Comparison of ENCODE assay signal across 24 mouse cellular contexts in genomic region chr13:51384899-51385298, GRCm38 (mm10). TPM values are rescaled to one million over a fixed set of nuclear protein-coding genes. Genes with fewer than 3 reads are reported as not detected.
DNase-seq lines count a peak whose midpoint lies in the region; ATAC-seq and TF ChIP-seq lines count a peak whose summit lies in the region.
"Had no signal": no experiment of that assay in that cellular context is flagged by ENCODE, and none has a peak within 500 bp of the region (broad histone marks: within the 10 kb centered on the region; RNA-seq: fewer than 3 reads in every experiment).

No protein-coding gene starts in this region.

- no peak overlapping the region for H3K27ac ChIP-seq in hindbrain, embryonic 11.5 days (ENCODE audit: low read depth, low read length)
- H3K27ac ChIP-seq in hindbrain, embryonic 12.5 days, result no peak overlapping the region; the same call in 1 of the 2 replicates
- H3K27ac ChIP-seq in CH12.LX (ENCODE audit: insufficient read depth, low read depth) (no peak overlapping the region), ES-E14 (ENCODE audit: insufficient read depth, low read depth, low read length, poor library complexity, severe bottlenecking) (no peak overlapping the region), MEL (ENCODE audit: control insufficient read depth, low read depth, low read length) (no peak overlapping the region)

- TF ChIP-seq POLR2A in CH12.LX (IDR thresholded peaks at IDR 0.05; ENCODE audit: low read depth, low read length), result no peak
- no peak for TF ChIP-seq POLR2A in MEL (IDR thresholded peaks at IDR 0.05; ENCODE audit: control insufficient read depth in 1 of 2, insufficient read depth in 1 of 2, low read depth in 1 of 2, low read length in 2 of 2, poor library complexity in 1 of 2)

- no peaks in the 10 kb centered on the region for H3K36me3 ChIP-seq in hindbrain, embryonic 11.5 days (ENCODE audit: control insufficient read depth, insufficient read depth, low read length)
- no peaks in the 10 kb centered on the region for H3K36me3 ChIP-seq in hindbrain, embryonic 12.5 days
- H3K36me3 ChIP-seq in CH12.LX (replicated peaks in 1 of 2; ENCODE audit: control insufficient read depth in 1 of 2, insufficient read depth in 1 of 2, low read length in 1 of 2), result peaks cover 0 to 2% of the 10 kb centered on the region in 2 experiments
- no peaks in the 10 kb centered on the region for H3K36me3 ChIP-seq in ES-E14 (ENCODE audit: control insufficient read depth, insufficient read depth, low read length, poor library complexity, severe bottlenecking)
- H3K36me3 ChIP-seq in MEL (ENCODE audit: control insufficient read depth in 1 of 2, insufficient read depth in 2 of 2, low read length in 2 of 2), result no peaks in the 10 kb centered on the region
- H3K36me3 ChIP-seq: G1E had no signal

- TF ChIP-seq CTCF in CH12.LX (conservative IDR thresholded peaks at IDR 0.05 in 1 of 2, IDR thresholded peaks at IDR 0.05 in 1 of 2; ENCODE audit: low read depth in 2 of 2, low read length in 2 of 2) (no peak), MEL (IDR thresholded peaks at IDR 0.05 in 2 of 3, conservative IDR thresholded peaks at IDR 0.05 in 1 of 3; ENCODE audit: control insufficient read depth in 1 of 3, insufficient read depth in 1 of 3, low read depth in 2 of 3, low read length in 3 of 3, poor library complexity in 1 of 3, severe bottlenecking in 1 of 3) (no peak)

- H3K4me3 ChIP-seq in hindbrain, embryonic 11.5 days (ENCODE audit: low read depth, low read length), result no peak overlapping the region
- H3K4me3 ChIP-seq in hindbrain, embryonic 12.5 days, result no peak overlapping the region
- no peak overlapping the region for H3K4me3 ChIP-seq in CH12.LX (replicated peaks in 1 of 3; ENCODE audit: low read depth in 2 of 3, low read length in 2 of 3, poor library complexity in 1 of 3)
- no peak overlapping the region for H3K4me3 ChIP-seq in ES-E14 (ENCODE audit: insufficient read depth in 1 of 2, low read depth in 1 of 2, low read length in 2 of 2, poor library complexity in 1 of 2, severe bottlenecking in 1 of 2)
- H3K4me3 ChIP-seq in MEL (ENCODE audit: control insufficient read depth in 1 of 2, insufficient read depth in 1 of 2, low read depth in 2 of 2, low read length in 2 of 2), result no peak overlapping the region

- 84% methylated on average over 2 of the region's 2 CpGs for WGBS in hindbrain, embryonic 11.5 days
- WGBS in hindbrain, embryonic 12.5 days, result 75% methylated on average over 2 of the region's 2 CpGs

- in situ Hi-C loops in CH12.LX (cut with MboI; ENCODE audit: low pct_ligation_motif_present, low pct_unique_long_range_greater_than_20kb, low sequenced_read_pairs), result no loop called here
- in situ Hi-C loops in ES-E14 (cut with MboI; ENCODE audit: low sequenced_read_pairs in 2 of 2, unreplicated experiment in 2 of 2), result no loop called here

- peak; percentile 30; the same call in 1 of the 2 replicates for ATAC-seq in hindbrain, embryonic 11.5 days (ENCODE audit: low FRiP score)
- no peak for ATAC-seq in hindbrain, embryonic 12.5 days (ENCODE audit: low FRiP score)
- ATAC-seq in megakaryocyte progenitor cell, adult 5-6 weeks (replicated peaks; ENCODE audit: poor library complexity), result no peak
- ATAC-seq: activated CD4-positive, CD25-positive, alpha-beta regulatory T cell, adult 4 months; CD4-positive, CD25-positive, alpha-beta regulatory T cell, adult 4 months; Patski had no signal

- no peak for DNase-seq in hindbrain, embryonic 11.5 days (ENCODE audit: low spot score)
- DNase-seq in CH12.LX (ENCODE audit: extremely low read depth), result no peak
- DNase-seq in ES-E14 (ENCODE audit: low read depth, low spot score), result no peak
- no peak for DNase-seq in MEL (ENCODE audit: low read depth, low spot score)
- DNase-seq in lung, adult 18-20 months, result no peak
- DNase-seq in heart, adult 11 months, result no peak
- DNase-seq: adrenal gland, adult 2 months; adrenal gland, adult 8-10 months; adrenal gland, postnatal 10 days; adrenal gland, postnatal 14 days; adrenal gland, postnatal 25 days; adrenal gland, postnatal 36 days; B cell, adult 2 months; cerebellum, adult 11 months; cerebellum, adult 11-12 months; cerebellum, adult 18-20 months; cerebellum, adult 2 months; cerebellum, adult 8-10 months had no signal

- H3K4me1 ChIP-seq in hindbrain, embryonic 11.5 days (replicated peaks; ENCODE audit: control insufficient read depth, insufficient read depth, low read length), result no peaks in the 10 kb centered on the region
- H3K4me1 ChIP-seq in hindbrain, embryonic 12.5 days, result peaks cover 11% of the 10 kb centered on the region
- H3K4me1 ChIP-seq in CH12.LX (ENCODE audit: control insufficient read depth in 1 of 2, insufficient read depth in 2 of 2), result peaks cover 31 to 47% of the 10 kb centered on the region in 2 experiments
- no peaks in the 10 kb centered on the region for H3K4me1 ChIP-seq in ES-E14 (ENCODE audit: control insufficient read depth in 2 of 2, insufficient read depth in 2 of 2, low read length in 2 of 2, poor library complexity in 1 of 2)
- H3K4me1 ChIP-seq in MEL (ENCODE audit: control insufficient read depth in 1 of 2, insufficient read depth in 2 of 2, low read length in 2 of 2), result no peaks in the 10 kb centered on the region

- H3K4me2 ChIP-seq in hindbrain, embryonic 11.5 days (replicated peaks; ENCODE audit: low read depth, low read length), result no peak overlapping the region
- no peak overlapping the region for H3K4me2 ChIP-seq in hindbrain, embryonic 12.5 days (replicated peaks)
- no peak overlapping the region for H3K4me2 ChIP-seq in CH12.LX (ENCODE audit: insufficient read depth, low read depth, poor library complexity, severe bottlenecking)

- TF ChIP-seq RAD21 in CH12.LX (IDR thresholded peaks at IDR 0.05; ENCODE audit: low read depth, low read length), result no peak
- TF ChIP-seq RAD21 in MEL (IDR thresholded peaks at IDR 0.05; ENCODE audit: low read depth, low read length), result no peak

- no peaks in the 10 kb centered on the region for H3K27me3 ChIP-seq in hindbrain, embryonic 11.5 days (ENCODE audit: control insufficient read depth, insufficient read depth, low read length)
- H3K27me3 ChIP-seq in hindbrain, embryonic 12.5 days, result no peaks in the 10 kb centered on the region
- H3K27me3 ChIP-seq in CH12.LX (replicated peaks) (no peaks in the 10 kb centered on the region), MEL (ENCODE audit: control insufficient read depth in 1 of 2, insufficient read depth in 2 of 2, low read length in 2 of 2) (no peaks in the 10 kb centered on the region)
- H3K27me3 ChIP-seq: Patski had no signal

- no peaks in the 10 kb centered on the region for H3K9me3 ChIP-seq in hindbrain, embryonic 11.5 days (ENCODE audit: control insufficient read depth, low read length)
- no peaks in the 10 kb centered on the region for H3K9me3 ChIP-seq in hindbrain, embryonic 12.5 days (replicated peaks)
- H3K9me3 ChIP-seq in CH12.LX (replicated peaks; ENCODE audit: low read length) (peaks cover 10% of the 10 kb centered on the region), ES-E14 (ENCODE audit: control insufficient read depth, insufficient read depth, low read depth, low read length) (no peaks in the 10 kb centered on the region), MEL (replicated peaks; ENCODE audit: insufficient read depth, low read length) (no peaks in the 10 kb centered on the region)

- no peaks in the 10 kb centered on the region for H3K79me2 ChIP-seq in CH12.LX (replicated peaks; ENCODE audit: control insufficient read depth, extremely low read depth, insufficient read depth, poor library complexity, severe bottlenecking)
- no peaks in the 10 kb centered on the region for H3K79me2 ChIP-seq in MEL (ENCODE audit: control insufficient read depth, insufficient read depth, low read length, poor library complexity)

- no peak for TF ChIP-seq EP300 in CH12.LX (IDR thresholded peaks at IDR 0.05; ENCODE audit: low read length)
- TF ChIP-seq EP300 in MEL (IDR thresholded peaks at IDR 0.05; ENCODE audit: low read depth in 1 of 2, low read length in 2 of 2), result no peak

- no peak overlapping the region for H3K9ac ChIP-seq in hindbrain, embryonic 11.5 days (ENCODE audit: low read depth, low read length)
- no peak overlapping the region for H3K9ac ChIP-seq in hindbrain, embryonic 12.5 days
- H3K9ac ChIP-seq in CH12.LX (ENCODE audit: insufficient read depth, low read depth) (no peak overlapping the region), ES-E14 (ENCODE audit: insufficient read depth, low read depth, low read length, poor library complexity, severe bottlenecking) (no peak overlapping the region), MEL (ENCODE audit: control insufficient read depth, low read depth, low read length, poor library complexity, severe bottlenecking) (no peak overlapping the region)

- dilution Hi-C loops in CH12.LX (cut with MboI; ENCODE audit: extremely low pct_ligation_motif_present, extremely low pct_unique_long_range_greater_than_20kb, low sequenced_read_pairs), result no loop called here

TF ChIP-seq in CH12.LX, 34 proteins besides CTCF, POLR2A, EP300 and RAD21 (continues in another document):
- no peak for TF ChIP-seq JUN (IDR thresholded peaks at IDR 0.05; ENCODE audit: insufficient read depth, low read depth, low read length)
- peak; percentile 94 for TF ChIP-seq MAFK (IDR thresholded peaks at IDR 0.05; ENCODE audit: insufficient replicate concordance, low read length)
- no peak for TF ChIP-seq RCOR1 (conservative IDR thresholded peaks at IDR 0.05; ENCODE audit: low read depth, low read length)

TF ChIP-seq in ES-E14, 5 proteins besides CTCF, POLR2A, EP300 and RAD21:
- TF ChIP-seq HCFC1 (IDR thresholded peaks at IDR 0.05; ENCODE audit: borderline replicate concordance, insufficient read depth, low read length) (no peak), CHD2 (IDR thresholded peaks at IDR 0.05; ENCODE audit: low read depth, low read length) (no peak), MAFK (IDR thresholded peaks at IDR 0.05; ENCODE audit: insufficient read depth, low read depth, low read length) (peak; percentile 86)

TF ChIP-seq in MEL, 35 proteins besides CTCF, POLR2A, EP300 and RAD21 (continues in another document):
- TF ChIP-seq RCOR1 (IDR thresholded peaks at IDR 0.05; ENCODE audit: low read depth, low read length), result no peak
- no peak for TF ChIP-seq MEF2A (IDR thresholded peaks at IDR 0.05; ENCODE audit: extremely low read depth, insufficient replicate concordance, low read depth, low read length, poor library complexity, severe bottlenecking)
- 0 out of 2 replicates have a peak, but pooled peaks have one; percentile 9 for TF ChIP-seq MAFK (IDR thresholded peaks at IDR 0.05; ENCODE audit: borderline replicate concordance, low read depth, low read length)

RNA-seq across cellular contexts. Expression of gene S1pr3, which starts 23.5 kb away (rescaled TPM):
- 46.8 and 48.5 TPM in 2 replicates for polyA plus RNA-seq in hindbrain, embryonic 11.5 days (2014; fragmentation: Nextera tagmentation; extraction: Ambion mirVana)
- 56.8 and 64.5 TPM in 2 replicates for polyA plus RNA-seq in hindbrain, embryonic 12.5 days (2016; fragmentation: Nextera tagmentation; extraction: Ambion mirVana)
- total RNA-seq in CH12.LX (2012; rRNA removed) (5.9 and 8.6 TPM in 2 replicates), CH12.LX (2014; rRNA removed) (6.6 and 7.5 TPM in 2 replicates), ES-E14 (2012; rRNA removed) (1.2 and 2.6 TPM in 2 replicates), MEL (2012; rRNA removed) (not detected in 2 replicates)
- polyA plus RNA-seq in CH12.LX (2012; ENCODE audit: insufficient read length, low read depth) (30.4 and 33.4 TPM in 2 replicates), MEL (2012; ENCODE audit: insufficient read depth in 1 of 2, insufficient read length in 2 of 2, low read depth in 1 of 2, low replicate concordance in 2 of 2, missing spikeins in 1 of 2) (not detected)
- 12.5 and 13.0 TPM in 2 replicates for total RNA-seq in megakaryocyte progenitor cell, adult 5-6 weeks (2015)
- 8.0 and 8.2 TPM in 2 replicates for total RNA-seq in megakaryocyte progenitor cell, adult 5-6 weeks (2017)
- polyA plus RNA-seq: CD4-positive, CD25-positive, alpha-beta regulatory T cell, adult 4 months; G1E had no signal
